ENCODE assay signal across 8 mouse cellular contexts in the genomic region with DNA sequence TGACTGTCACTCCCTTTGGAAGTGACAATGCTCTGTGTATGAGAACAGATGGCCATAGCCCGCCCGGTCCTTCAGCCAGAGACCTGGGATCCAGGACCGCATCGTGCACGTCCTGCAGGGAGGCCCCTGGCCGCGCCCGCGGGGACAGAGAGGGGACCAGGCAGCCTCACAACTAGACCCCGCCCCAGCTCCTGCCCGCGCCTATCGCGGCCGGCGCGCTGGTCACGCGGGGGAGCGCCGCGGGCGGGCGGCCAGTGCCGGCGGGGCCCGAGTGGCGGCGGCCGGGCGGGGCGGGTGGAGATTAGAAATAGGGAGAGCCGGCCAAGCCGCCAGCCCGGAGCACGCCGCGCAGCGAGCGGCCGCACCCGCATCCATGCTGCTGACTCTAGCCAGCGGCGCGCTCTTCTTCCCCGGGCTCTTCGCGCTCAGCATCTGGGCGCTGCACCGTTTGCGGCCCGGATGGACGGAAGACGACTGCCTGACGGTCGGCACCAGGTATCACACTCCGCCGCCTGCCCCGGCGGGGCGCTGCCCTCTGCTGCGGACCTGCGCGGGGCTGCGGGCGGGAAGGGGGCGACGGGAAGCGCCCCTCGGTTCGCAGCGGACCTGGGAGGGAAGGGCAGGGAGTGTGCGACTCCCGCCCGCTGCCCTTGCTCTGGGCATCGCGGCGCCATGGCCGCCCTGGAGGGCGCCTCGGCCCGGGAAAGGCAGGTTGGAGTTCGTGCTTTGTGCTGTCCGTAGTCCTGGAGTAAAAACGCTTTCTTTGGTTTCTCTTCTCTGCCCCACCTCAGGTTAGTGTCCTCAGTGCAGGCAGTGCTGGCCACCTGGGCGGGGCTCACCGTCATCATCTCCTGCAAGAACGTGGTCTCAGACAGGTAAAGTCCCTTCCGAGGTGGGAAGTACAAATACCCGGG. TPM values are rescaled to one million over a fixed set of nuclear protein-coding genes. Genes with fewer than 3 reads are reported as not detected.
DNase-seq lines count a peak whose midpoint lies in the region; ATAC-seq lines count a peak whose summit lies in the region.

No protein-coding gene starts in this region.

- DNase-seq in Muller cell, postnatal 12 days (ENCODE audit: inconsistent ontology term), result peak; percentile 89
- peak; percentile 89 to 93 for DNase-seq in cerebellum, postnatal 14 days
- DNase-seq in frontal cortex, postnatal 14 days (ENCODE audit: low spot score in 2 of 2), result peak; percentile 44 to 70
- DNase-seq in layer of hippocampus, postnatal 14 days (ENCODE audit: low spot score in 2 of 2), result peak; percentile 79 to 85
- peak; percentile 92 for DNase-seq in lung, postnatal 10 days
- peak; percentile 58 for DNase-seq in ovary, postnatal 10 days (ENCODE audit: low spot score)
- peak; percentile 40 for DNase-seq in thymus, postnatal 0 days (ENCODE audit: low spot score)

- no peaks in the 10 kb centered on the region for H3K9me3 ChIP-seq in hindbrain, embryonic 12.5 days (replicated peaks)

- peak; percentile 97 for ATAC-seq in hindbrain, embryonic 12.5 days (ENCODE audit: low FRiP score)

- peak overlapping the region; percentile 92 for H3K4me3 ChIP-seq in hindbrain, embryonic 12.5 days

- peaks cover 24% of the 10 kb centered on the region for H3K36me3 ChIP-seq in hindbrain, embryonic 12.5 days

- H3K27me3 ChIP-seq in hindbrain, embryonic 12.5 days, result no peaks in the 10 kb centered on the region

- H3K9ac ChIP-seq in hindbrain, embryonic 12.5 days, result peak overlapping the region; percentile 95

- peak overlapping the region; percentile 89 for H3K27ac ChIP-seq in hindbrain, embryonic 12.5 days

- peak overlapping the region; percentile 84 for H3K4me2 ChIP-seq in hindbrain, embryonic 12.5 days (replicated peaks)

- peaks cover 13% of the 10 kb centered on the region for H3K4me1 ChIP-seq in hindbrain, embryonic 12.5 days

- 1% methylated on average over 66 of the region's 90 CpGs for WGBS in hindbrain, embryonic 12.5 days

RNA-seq across cellular contexts. Expression of a gene that starts 15.4 kb away (rescaled TPM):
- polyA plus RNA-seq in hindbrain, embryonic 12.5 days (2016; fragmentation: Nextera tagmentation; extraction: Ambion mirVana), result 0.54 TPM in 1 of 2 replicates, not detected in the other
- total RNA-seq in layer of hippocampus, postnatal 14 days (2021), result 1 to 10 TPM in 1 of 2 experiments, under 1 TPM in 1; 0.62 to 1.7 TPM
- 0.71 TPM in 1 of 2 replicates, not detected in the other for polyA plus RNA-seq in thymus, postnatal 0 days (2015; fragmentation: Nextera tagmentation; extraction: Ambion mirVana)

RNA-seq across cellular contexts. Expression of a gene that starts 15.4 kb away (rescaled TPM):
- polyA plus RNA-seq in hindbrain, embryonic 12.5 days (2016; fragmentation: Nextera tagmentation; extraction: Ambion mirVana), result 27.5 and 28.7 TPM in 2 replicates
- 1 to 10 TPM; 6.5 to 7.2 TPM for total RNA-seq in layer of hippocampus, postnatal 14 days (2021)
- polyA plus RNA-seq in thymus, postnatal 0 days (2015; fragmentation: Nextera tagmentation; extraction: Ambion mirVana), result 22.9 and 23.7 TPM in 2 replicates

RNA-seq across cellular contexts. Expression of a gene that starts 22.5 kb away (rescaled TPM):
- 27.6 and 31.2 TPM in 2 replicates for polyA plus RNA-seq in hindbrain, embryonic 12.5 days (2016; fragmentation: Nextera tagmentation; extraction: Ambion mirVana)
- total RNA-seq in layer of hippocampus, postnatal 14 days (2021), result 10 to 100 TPM; 18.6 to 21.4 TPM
- 13.9 and 16.6 TPM in 2 replicates for polyA plus RNA-seq in thymus, postnatal 0 days (2015; fragmentation: Nextera tagmentation; extraction: Ambion mirVana)

RNA-seq across cellular contexts. Expression of a gene that starts 22.6 kb away (rescaled TPM):
- 56.3 and 60.6 TPM in 2 replicates for polyA plus RNA-seq in hindbrain, embryonic 12.5 days (2016; fragmentation: Nextera tagmentation; extraction: Ambion mirVana)
- 10 to 100 TPM; 79.6 to 84.0 TPM for total RNA-seq in layer of hippocampus, postnatal 14 days (2021)
- polyA plus RNA-seq in thymus, postnatal 0 days (2015; fragmentation: Nextera tagmentation; extraction: Ambion mirVana), result 52.8 and 53.8 TPM in 2 replicates

RNA-seq across cellular contexts. Expression of a gene that starts 41.5 kb away (rescaled TPM):
- 15.4 and 18.0 TPM in 2 replicates for polyA plus RNA-seq in hindbrain, embryonic 12.5 days (2016; fragmentation: Nextera tagmentation; extraction: Ambion mirVana)
- 10 to 100 TPM; 15.7 to 15.8 TPM for total RNA-seq in layer of hippocampus, postnatal 14 days (2021)
- 24.5 and 26.6 TPM in 2 replicates for polyA plus RNA-seq in thymus, postnatal 0 days (2015; fragmentation: Nextera tagmentation; extraction: Ambion mirVana)

Comparison
In these comparisons a context has a peak if more than half of its experiments do, and no peak if none do; other contexts are left out.
1. Peak in every context shown above with its lines: DNase-seq, ATAC-seq, H3K4me3 ChIP-seq and H3K27ac ChIP-seq.
2. DNase-seq: peak in every context shown above with its lines; median percentile 92 in lung, postnatal 10 days; 91 in cerebellum, postnatal 14 days; 89 in Muller cell, postnatal 12 days; 82 in layer of hippocampus, postnatal 14 days; 58 in ovary, postnatal 10 days; 57 in frontal cortex, postnatal 14 days; 40 in thymus, postnatal 0 days.